Mouse (Mus musculus) heart, postnatal 0 days (tissue): Measurements from ENCODE around the gene Bbof1.

ENCODE experiments used
- CTCF ChIP-seq: IDR thresholded peaks from 2 replicates; pipeline ENCODE4 v1.5.1; 2016; ENCODE audit warnings: antibody characterized with exemption, control low read depth, low read depth
- EP300 ChIP-seq: IDR thresholded peaks from 2 replicates; pipeline ENCODE4 v1.6.1; 2016; ENCODE audit warnings: antibody characterized with exemption, low read depth

DNA sequence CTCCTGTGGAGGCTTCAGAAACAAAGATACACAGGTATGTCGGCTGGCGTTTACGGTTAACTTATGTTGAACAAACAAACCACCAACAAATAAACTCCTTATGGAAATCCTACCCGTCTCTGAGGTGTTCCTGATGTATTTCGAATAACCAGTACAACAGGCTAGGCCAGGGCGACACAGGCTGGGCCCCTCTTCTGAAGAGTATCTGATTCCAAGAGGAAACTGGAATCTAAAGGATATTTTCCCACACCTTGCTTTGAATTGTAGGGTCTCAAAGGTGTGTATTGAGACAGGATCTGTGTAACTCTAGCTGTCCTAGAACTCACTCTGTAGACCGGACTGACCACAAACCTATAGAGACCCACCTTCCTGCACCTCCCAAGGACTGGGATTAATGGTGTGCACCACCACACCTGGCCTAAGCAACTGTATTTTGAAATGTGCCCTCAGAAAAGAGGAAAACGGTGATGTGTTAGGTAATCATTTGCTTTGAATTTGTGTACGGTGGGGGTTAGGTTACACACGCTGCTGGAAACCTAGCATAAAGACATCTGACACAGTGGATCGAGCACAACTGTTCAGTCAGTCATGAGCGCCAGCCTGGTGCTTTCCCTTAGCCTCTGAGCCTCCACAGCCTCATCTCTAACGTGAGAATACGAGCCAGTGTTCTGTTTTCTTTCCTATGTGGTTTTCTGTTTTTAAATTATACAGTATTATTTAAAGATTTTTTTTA, 11.8 kb upstream of the Bbof1 start:
- no peak for TF ChIP-seq CTCF
- TF ChIP-seq EP300 = no peak
